Mouse (Mus musculus): ENCODE measurements around the gene Ttc5.
"Not testable (repeated sequence)": the region's sequence is repeated elsewhere in the genome, so short reads cannot be mapped to it uniquely, and the experiment has no call there.

The Ttc5 gene

GRCm38 (mm10) chr14:50765736-50766135 lies 19.6 kb downstream of the Ttc5 start:
- DNase-seq (ENCODE audit: low spot score): no peak

- DNase-seq (ENCODE audit: low spot score): no peak
These were observed 26.8 kb downstream of the Ttc5 start for GRCm38 (mm10) chr14:50758416-50759085.

GRCm38 (mm10) chr14:50744994-50745393 lies 40.3 kb downstream of the Ttc5 start, which contains the start of gene Olfr749:
Olfr749 (minus strand) TSS chr14:50745094.
- no peak for DNase-seq (ENCODE audit: low spot score)

GRCm38 (mm10) chr14:50741584-50741983 lies 43.7 kb downstream of the Ttc5 start:
- DNase-seq (ENCODE audit: low spot score): no peak

- DNase-seq (ENCODE audit: low spot score): no peak
These were observed 45.0 kb downstream of the Ttc5 start for GRCm38 (mm10) chr14:50740334-50740733.

GRCm38 (mm10) chr14:50722371-50722770 lies 62.9 kb downstream of the Ttc5 start:
- DNase-seq (ENCODE audit: low spot score): not testable (repeated sequence)

- not testable (repeated sequence) for DNase-seq (ENCODE audit: low spot score)
These were observed 65.4 kb downstream of the Ttc5 start for GRCm38 (mm10) chr14:50719875-50720274.
